Mouse (Mus musculus): Measurements from ENCODE around the gene Cfap46. TPM values are rescaled to one million over a fixed set of nuclear protein-coding genes. Genes with fewer than 3 reads are reported as not detected.
A peak's percentile ranks its signal among the peaks of the same experiment; 100 is the strongest.
"Not testable (repeated sequence)": the region's sequence is repeated elsewhere in the genome, so short reads cannot be mapped to it uniquely, and the experiment has no call there.

Gene Cfap46
- total and polyA plus RNA-seq, 2 experiments, result 0.04 to 0.09 TPM

GRCm38 (mm10) chr7:139684553-139684929 lies 924 bp upstream of the Cfap46 start:
- Histone ChIP-seq H3K4me3 (ENCODE audit: insufficient read depth, low read depth, low read length) (peak overlapping the region; percentile 48), H3K36me3 (ENCODE audit: control insufficient read depth, insufficient read depth, low read length) (no peaks in the 10 kb centered on the region), H3K79me2 (ENCODE audit: control insufficient read depth, insufficient read depth, low read length) (no peaks in the 10 kb centered on the region), H3K27me3 (ENCODE audit: control insufficient read depth, insufficient read depth, low read length) (no peaks in the 10 kb centered on the region), H3K27ac (replicated peaks; ENCODE audit: insufficient read depth, low read depth, low read length) (no peak overlapping the region), H3K9ac (ENCODE audit: low read depth, low read length) (no peak overlapping the region), H3K4me1 (ENCODE audit: control insufficient read depth, insufficient read depth, low read length) (0 out of 2 replicates have a peak, but pooled peaks cover 2% of the 10 kb centered on the region)
- peak; percentile 85 for DNase-seq (ENCODE audit: extremely low read depth, low read depth, low spot score)
- WGBS, result under 1% methylated on average over 14 of the region's 14 CpGs
- TF ChIP-seq CTCF (IDR thresholded peaks at IDR 0.05; ENCODE audit: low read depth, low read length), result peak; percentile 80
- no peak for TF ChIP-seq POLR2A (IDR thresholded peaks at IDR 0.05; ENCODE audit: extremely low read depth, insufficient read depth, low read length)

DNA sequence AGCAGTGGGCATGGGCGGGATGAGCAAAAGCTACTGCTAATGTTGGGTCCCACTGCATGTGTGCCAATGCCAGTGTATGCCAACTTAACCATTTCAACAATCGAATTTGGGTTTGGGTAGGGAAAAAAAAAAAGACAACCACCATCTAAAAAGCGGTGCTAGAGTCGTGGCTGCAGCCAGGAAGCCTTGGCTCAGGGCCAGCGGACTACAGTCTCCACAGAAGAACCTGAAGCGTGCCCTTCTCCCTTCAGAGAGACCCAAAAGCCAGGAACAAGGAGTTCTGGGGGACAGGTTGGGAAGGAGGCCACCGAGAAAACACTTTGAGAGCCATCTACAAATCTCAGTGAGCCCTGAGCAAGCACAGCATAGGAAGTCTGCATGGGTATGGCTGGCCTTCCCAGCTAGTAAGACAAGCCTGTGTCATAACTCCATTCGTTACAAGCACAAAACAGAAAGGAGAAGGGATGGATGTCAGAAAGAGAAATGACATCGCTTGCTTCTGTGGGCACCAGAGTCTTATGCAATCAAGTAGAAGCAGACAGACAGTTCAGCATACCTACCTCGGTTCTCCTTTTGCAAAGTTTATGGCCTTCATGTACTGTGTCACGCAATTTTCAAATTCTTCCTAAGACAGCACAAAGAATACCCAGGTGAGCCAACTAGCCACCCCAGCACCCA lies 1.6 kb downstream of the Cfap46 start:
- no peak overlapping the region for H3K27ac ChIP-seq (replicated peaks; ENCODE audit: insufficient read depth, low read depth, low read length)
- H3K4me3 ChIP-seq (ENCODE audit: insufficient read depth, low read depth, low read length), result no peak overlapping the region
- no peak overlapping the region for H3K9ac ChIP-seq (ENCODE audit: low read depth, low read length)
- 0 out of 2 replicates have a peak, but pooled peaks cover 2% of the 10 kb centered on the region for H3K4me1 ChIP-seq (ENCODE audit: control insufficient read depth, insufficient read depth, low read length)
- H3K79me2 ChIP-seq (ENCODE audit: control insufficient read depth, insufficient read depth, low read length), result no peaks in the 10 kb centered on the region
- WGBS, result 64% methylated on average over 11 of the region's 11 CpGs
- DNase-seq (ENCODE audit: extremely low read depth, low read depth, low spot score), result no peak
- H3K36me3 ChIP-seq (ENCODE audit: control insufficient read depth, insufficient read depth, low read length), result no peaks in the 10 kb centered on the region
- TF ChIP-seq POLR2A (IDR thresholded peaks at IDR 0.05; ENCODE audit: extremely low read depth, insufficient read depth, low read length) (no peak), CTCF (IDR thresholded peaks at IDR 0.05; ENCODE audit: low read depth, low read length) (no peak)
- no peaks in the 10 kb centered on the region for H3K27me3 ChIP-seq (ENCODE audit: control insufficient read depth, insufficient read depth, low read length)

GRCm38 (mm10) chr7:139676433-139676832 lies 7.2 kb downstream of the Cfap46 start:
- no peak for TF ChIP-seq CTCF (IDR thresholded peaks at IDR 0.05; ENCODE audit: low read depth, low read length)
- TF ChIP-seq POLR2A (IDR thresholded peaks at IDR 0.05; ENCODE audit: extremely low read depth, insufficient read depth, low read length), result no peak
- Histone ChIP-seq H3K36me3 (ENCODE audit: control insufficient read depth, insufficient read depth, low read length) (no peaks in the 10 kb centered on the region), H3K27me3 (ENCODE audit: control insufficient read depth, insufficient read depth, low read length) (no peaks in the 10 kb centered on the region), H3K4me3 (ENCODE audit: insufficient read depth, low read depth, low read length) (no peak overlapping the region), H3K27ac (replicated peaks; ENCODE audit: insufficient read depth, low read depth, low read length) (no peak overlapping the region), H3K4me1 (ENCODE audit: control insufficient read depth, insufficient read depth, low read length) (no peaks in the 10 kb centered on the region), H3K9ac (ENCODE audit: low read depth, low read length) (no peak overlapping the region), H3K79me2 (ENCODE audit: control insufficient read depth, insufficient read depth, low read length) (no peaks in the 10 kb centered on the region)
- 77% methylated on average over 3 of the region's 3 CpGs for WGBS
- no peak for DNase-seq (ENCODE audit: extremely low read depth, low read depth, low spot score)

DNA sequence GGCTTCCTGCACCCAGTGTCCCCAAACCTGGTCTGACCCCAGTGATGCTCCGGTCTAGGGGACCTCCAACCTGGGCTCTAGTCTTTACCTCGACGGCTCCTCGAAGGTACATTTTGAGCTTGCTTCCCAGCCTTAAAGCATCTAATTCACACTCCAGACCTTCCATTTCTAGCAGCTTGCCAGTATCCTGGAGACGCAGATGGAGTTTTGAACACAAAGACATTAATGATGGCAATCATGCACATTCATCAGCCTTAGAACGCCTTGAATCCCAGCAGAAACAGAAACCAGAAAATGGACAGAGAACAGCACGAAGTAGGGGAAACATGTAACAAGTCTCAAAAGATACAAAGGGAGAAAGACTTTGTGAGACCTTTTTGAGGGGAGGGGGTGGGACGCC lies 16.7 kb downstream of the Cfap46 start:
- no peaks in the 10 kb centered on the region for H3K27me3 ChIP-seq (ENCODE audit: control insufficient read depth, insufficient read depth, low read length)
- H3K4me3 ChIP-seq (ENCODE audit: insufficient read depth, low read depth, low read length), result no peak overlapping the region
- no peak overlapping the region for H3K27ac ChIP-seq (replicated peaks; ENCODE audit: insufficient read depth, low read depth, low read length)
- no peaks in the 10 kb centered on the region for H3K4me1 ChIP-seq (ENCODE audit: control insufficient read depth, insufficient read depth, low read length)
- H3K9ac ChIP-seq (ENCODE audit: low read depth, low read length), result no peak overlapping the region
- DNase-seq (ENCODE audit: extremely low read depth, low read depth, low spot score), result no peak
- no peaks in the 10 kb centered on the region for H3K79me2 ChIP-seq (ENCODE audit: control insufficient read depth, insufficient read depth, low read length)
- 75% methylated on average over 8 of the region's 8 CpGs for WGBS
- H3K36me3 ChIP-seq (ENCODE audit: control insufficient read depth, insufficient read depth, low read length), result no peaks in the 10 kb centered on the region
- no peak for TF ChIP-seq CTCF (IDR thresholded peaks at IDR 0.05; ENCODE audit: low read depth, low read length)
- TF ChIP-seq POLR2A (IDR thresholded peaks at IDR 0.05; ENCODE audit: extremely low read depth, insufficient read depth, low read length), result no peak

- no peaks in the 10 kb centered on the region for H3K27me3 ChIP-seq (ENCODE audit: control insufficient read depth, insufficient read depth, low read length)
- H3K27ac ChIP-seq (replicated peaks; ENCODE audit: insufficient read depth, low read depth, low read length), result no peak overlapping the region
- no peaks in the 10 kb centered on the region for H3K36me3 ChIP-seq (ENCODE audit: control insufficient read depth, insufficient read depth, low read length)
- no peak for DNase-seq (ENCODE audit: extremely low read depth, low read depth, low spot score)
- no peak overlapping the region for H3K4me3 ChIP-seq (ENCODE audit: insufficient read depth, low read depth, low read length)
- no peak overlapping the region for H3K9ac ChIP-seq (ENCODE audit: low read depth, low read length)
- no peaks in the 10 kb centered on the region for H3K4me1 ChIP-seq (ENCODE audit: control insufficient read depth, insufficient read depth, low read length)
- 40% methylated on average over 3 of the region's 3 CpGs for WGBS
- TF ChIP-seq POLR2A (IDR thresholded peaks at IDR 0.05; ENCODE audit: extremely low read depth, insufficient read depth, low read length) (no peak), CTCF (IDR thresholded peaks at IDR 0.05; ENCODE audit: low read depth, low read length) (no peak)
- H3K79me2 ChIP-seq (ENCODE audit: control insufficient read depth, insufficient read depth, low read length), result no peaks in the 10 kb centered on the region
Measured at GRCm38 (mm10) chr7:139663318-139663717, 20.3 kb downstream of the Cfap46 start.

DNA sequence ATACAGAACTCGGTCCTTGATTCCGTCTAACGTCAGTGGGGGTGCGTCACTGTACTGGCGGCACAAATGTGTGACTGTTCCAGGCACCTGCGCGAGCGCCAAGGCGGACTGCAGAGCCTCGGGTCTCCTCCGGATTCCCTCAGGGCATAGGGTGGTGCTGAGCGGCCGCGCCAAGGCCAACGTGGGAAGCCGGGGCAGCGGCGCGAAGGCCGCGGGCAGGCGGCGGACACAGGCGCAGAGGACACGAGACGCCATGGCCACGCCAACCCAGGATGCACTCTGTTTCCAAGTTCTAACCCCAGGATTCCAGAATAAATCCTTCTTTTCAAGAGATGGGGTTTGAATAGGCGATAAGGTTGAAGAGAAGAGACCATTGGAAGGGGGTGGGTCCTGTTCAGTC lies 23.7 kb downstream of the Cfap46 start:
- not testable (repeated sequence) for H3K4me1 ChIP-seq (ENCODE audit: control insufficient read depth, insufficient read depth, low read length); H3K79me2 ChIP-seq (ENCODE audit: control insufficient read depth, insufficient read depth, low read length); H3K27me3 ChIP-seq (ENCODE audit: control insufficient read depth, insufficient read depth, low read length); H3K4me3 ChIP-seq (ENCODE audit: insufficient read depth, low read depth, low read length); H3K27ac ChIP-seq (replicated peaks; ENCODE audit: insufficient read depth, low read depth, low read length); H3K36me3 ChIP-seq (ENCODE audit: control insufficient read depth, insufficient read depth, low read length); H3K9ac ChIP-seq (ENCODE audit: low read depth, low read length); DNase-seq (ENCODE audit: extremely low read depth, low read depth, low spot score)
- 87% methylated on average over 28 of the region's 28 CpGs for WGBS

All from liver, adult 2 months (tissue).